Mouse (Mus musculus) G1E (cell line): ENCODE results near the gene Unc5b. TPM values are rescaled to one million over a fixed set of nuclear protein-coding genes. Genes with fewer than 3 reads are reported as not detected.

ENCODE experiments used
- ATAC-seq: 2 replicates; pipeline ENCODE4 v1.8.0; 2016; ENCODE audit warnings: mild to moderate bottlenecking; ENCODE audit not compliant: insufficient number of reproducible peaks, poor library complexity, low FRiP score, severe bottlenecking; ENCODE audit errors: extremely low read depth
- DNase-seq: peaks from one replicate; pipeline ENCODE4 v3.0.0; 2012; ENCODE audit warnings: low spot score
- H3K27me3 ChIP-seq: 2 replicates; pipeline ENCODE4 v1.6.1; 2012; ENCODE audit warnings: mild to moderate bottlenecking, low read length, inconsistent platforms; ENCODE audit not compliant: insufficient read depth
- H3K36me3 ChIP-seq: replicated peaks from 2 replicates; pipeline ENCODE3; 2012; ENCODE audit warnings: mild to moderate bottlenecking, inconsistent platforms
- H3K4me1 ChIP-seq: 2 replicates; pipeline ENCODE4 v1.6.1; 2012; ENCODE audit warnings: low read depth, low read length, inconsistent platforms, mixed read lengths; ENCODE audit not compliant: insufficient read depth
- H3K4me3 ChIP-seq: 2 replicates; pipeline ENCODE4 v1.5.1; 2012; ENCODE audit warnings: low read depth, mild to moderate bottlenecking, inconsistent platforms, low read length, moderate library complexity, mixed read lengths
- H3K9me3 ChIP-seq: replicated peaks from 2 replicates; pipeline ENCODE4 v1.6.1; 2012; ENCODE audit warnings: inconsistent platforms
- CTCF ChIP-seq: IDR thresholded peaks from 2 replicates; pipeline ENCODE4 v1.5.1; 2012; ENCODE audit warnings: low read depth, low read length, inconsistent platforms, mixed read lengths
- GATA1 ChIP-seq: IDR thresholded peaks from 2 replicates; pipeline ENCODE4 v1.6.1; 2012; ENCODE audit warnings: borderline replicate concordance, low read length, inconsistent platforms, mixed read lengths
- GATA2 ChIP-seq: IDR thresholded peaks from 2 replicates; pipeline ENCODE4 v1.6.1; 2012; ENCODE audit warnings: low read depth, low read length, inconsistent platforms, borderline replicate concordance
- POLR2AphosphoS5 ChIP-seq: IDR thresholded peaks from 2 replicates; pipeline ENCODE4 v1.6.1; 2012; ENCODE audit warnings: low read depth, low read length, inconsistent platforms; ENCODE audit not compliant: insufficient replicate concordance
- TAL1 ChIP-seq: conservative IDR thresholded peaks from 2 replicates; pipeline ENCODE4 v1.6.1; 2012; ENCODE audit warnings: low read depth, low read length, inconsistent platforms, mixed read lengths
- polyA plus RNA-seq: library from polyadenylated mRNA; stranded (reverse); fragments of >175 nt; gene quantifications from 2 replicates; pipeline ENCODE4 v1.2.3, GENCODE M21; 2012
- total RNA-seq, 2 experiments: library from RNA; stranded (forward) in 1 of 2; stranded (reverse) in 1 of 2; fragments of 200-1000 nt in 1 of 2; fragments of >200 nt in 1 of 2; fragmentation: Nextera tagmentation in 1 of 2; gene quantifications; 2 replicates each; pipeline ENCODE4 v1.2.3; 2014 to 2017

Gene Unc5b
- total and polyA plus RNA-seq, 3 experiments = under 0.01 TPM; not detected in 2

DNA sequence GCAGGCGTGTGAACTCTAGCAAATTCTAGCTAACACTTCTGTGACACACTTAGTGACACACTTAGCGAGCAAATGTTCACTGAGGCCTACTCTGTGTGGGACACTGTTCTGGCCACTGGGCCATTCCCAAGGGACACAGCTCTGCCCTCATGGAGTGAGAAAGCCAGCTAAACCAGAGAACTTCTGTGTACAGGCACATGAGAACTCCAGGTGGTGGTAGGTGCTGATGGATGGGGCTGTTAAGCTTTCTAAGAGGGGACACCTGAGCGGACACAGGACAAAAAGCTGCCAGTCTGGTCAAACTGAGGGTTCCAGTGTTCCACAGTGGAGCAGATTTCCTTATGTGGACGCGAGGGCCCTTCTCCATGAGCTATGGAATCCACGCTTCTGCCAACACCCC lies 13.5 kb downstream of the Unc5b start:
- DNase-seq = no peak
- no peaks in the 10 kb centered on the region for H3K36me3 ChIP-seq
- H3K27me3 ChIP-seq = no peaks in the 10 kb centered on the region
- no peak for ATAC-seq
- no peaks in the 10 kb centered on the region for H3K4me1 ChIP-seq
- H3K4me3 ChIP-seq = no peak overlapping the region
- H3K9me3 ChIP-seq = peaks cover 62% of the 10 kb centered on the region
- TF ChIP-seq CTCF (no peak), GATA2 (no peak), POLR2AphosphoS5 (no peak)

DNA sequence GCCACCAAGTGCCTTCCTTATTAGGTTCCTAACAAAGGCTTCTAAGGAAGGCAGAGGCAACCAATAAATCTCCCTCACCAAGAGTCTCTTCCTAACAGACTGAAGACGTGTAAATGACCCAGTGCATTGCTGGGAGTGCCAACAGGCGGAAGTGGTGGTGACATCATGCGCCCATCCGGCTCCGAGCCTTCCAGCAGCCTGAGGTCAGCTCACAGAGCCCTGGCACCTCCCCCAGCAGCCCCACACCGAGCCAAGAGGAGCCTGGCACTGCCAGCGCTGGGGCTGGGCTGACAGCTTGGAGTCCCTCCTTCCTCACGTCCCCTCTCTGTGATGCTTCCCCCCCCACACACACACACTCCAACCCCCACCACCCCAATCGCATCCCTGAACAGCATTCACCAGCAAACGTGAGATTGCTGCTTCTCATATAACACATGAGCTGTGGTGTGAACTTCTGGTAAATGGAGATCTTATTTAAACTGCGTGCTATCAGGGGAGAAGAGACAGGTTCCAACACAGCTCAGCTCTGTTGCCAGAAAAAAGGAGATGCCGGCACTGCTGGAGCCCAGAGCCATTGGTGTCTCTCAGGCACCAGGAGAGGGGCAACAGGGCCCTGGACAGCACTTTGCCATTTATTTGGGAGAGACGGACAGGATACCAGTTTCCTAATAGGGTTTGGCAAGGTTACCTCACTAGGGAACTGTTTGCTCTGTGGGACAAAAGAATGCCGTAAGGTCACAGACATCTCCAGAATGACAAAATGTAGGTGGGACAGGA lies 14.3 kb downstream of the Unc5b start:
- Histone ChIP-seq H3K4me3 (no peak overlapping the region), H3K27me3 (no peaks in the 10 kb centered on the region), H3K36me3 (no peaks in the 10 kb centered on the region), H3K4me1 (no peaks in the 10 kb centered on the region), H3K9me3 (peaks cover 57% of the 10 kb centered on the region)
- DNase-seq = no peak
- TF ChIP-seq GATA2 (no peak), CTCF (no peak), GATA1 (no peak)
- ATAC-seq = no peak

DNA sequence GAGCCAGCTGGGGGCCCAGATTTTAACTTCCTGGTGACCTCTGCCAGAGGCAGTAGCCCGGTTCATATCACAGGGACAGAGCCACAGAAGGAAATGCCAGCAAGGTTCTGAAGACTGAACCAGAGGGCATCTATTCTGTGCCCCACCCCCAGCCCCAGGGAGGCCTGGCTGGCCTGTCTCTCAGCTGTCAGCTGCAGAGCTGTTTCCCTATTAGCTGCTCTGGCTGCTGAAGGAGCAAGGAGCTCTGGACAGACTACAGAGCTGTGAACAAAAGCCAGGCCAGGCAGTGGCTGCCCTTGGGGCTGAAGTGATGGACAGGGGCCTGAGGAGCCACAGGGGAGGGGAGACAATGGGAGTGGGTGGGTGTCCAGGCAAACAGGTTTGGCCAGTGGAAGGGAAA lies 15.5 kb downstream of the Unc5b start:
- TF ChIP-seq TAL1 = no peak
- Histone ChIP-seq H3K4me1 (no peaks in the 10 kb centered on the region), H3K9me3 (peaks cover 65% of the 10 kb centered on the region), H3K27me3 (no peaks in the 10 kb centered on the region), H3K36me3 (no peaks in the 10 kb centered on the region), H3K4me3 (no peak overlapping the region)
- ATAC-seq = no peak
- no peak for DNase-seq

DNA sequence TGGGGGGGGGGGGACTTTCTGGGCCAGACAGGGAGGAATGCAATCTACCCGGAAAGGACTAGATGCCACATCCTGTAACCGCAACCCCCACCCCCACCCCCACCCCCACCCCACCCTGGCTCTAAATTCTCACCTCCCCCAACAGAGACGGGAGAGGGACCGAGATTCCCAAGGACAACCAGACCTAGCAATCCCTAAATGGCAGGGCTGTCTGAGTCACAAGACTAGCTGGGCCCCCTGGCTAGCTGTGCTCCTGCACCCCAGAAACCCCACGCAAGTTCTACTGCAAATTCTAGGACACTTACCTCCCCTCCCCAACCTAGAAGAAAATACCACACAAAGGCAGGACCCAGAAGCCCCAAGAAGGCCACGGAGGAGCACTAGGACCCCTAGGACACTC lies 16.3 kb downstream of the Unc5b start:
- Histone ChIP-seq H3K36me3 (no peaks in the 10 kb centered on the region), H3K27me3 (no peaks in the 10 kb centered on the region), H3K4me3 (no peak overlapping the region), H3K4me1 (no peaks in the 10 kb centered on the region), H3K9me3 (peaks cover 61% of the 10 kb centered on the region)
- DNase-seq (no peak), ATAC-seq (no peak)
- TF ChIP-seq GATA2 = no peak
- no peak for TF ChIP-seq POLR2AphosphoS5

DNA sequence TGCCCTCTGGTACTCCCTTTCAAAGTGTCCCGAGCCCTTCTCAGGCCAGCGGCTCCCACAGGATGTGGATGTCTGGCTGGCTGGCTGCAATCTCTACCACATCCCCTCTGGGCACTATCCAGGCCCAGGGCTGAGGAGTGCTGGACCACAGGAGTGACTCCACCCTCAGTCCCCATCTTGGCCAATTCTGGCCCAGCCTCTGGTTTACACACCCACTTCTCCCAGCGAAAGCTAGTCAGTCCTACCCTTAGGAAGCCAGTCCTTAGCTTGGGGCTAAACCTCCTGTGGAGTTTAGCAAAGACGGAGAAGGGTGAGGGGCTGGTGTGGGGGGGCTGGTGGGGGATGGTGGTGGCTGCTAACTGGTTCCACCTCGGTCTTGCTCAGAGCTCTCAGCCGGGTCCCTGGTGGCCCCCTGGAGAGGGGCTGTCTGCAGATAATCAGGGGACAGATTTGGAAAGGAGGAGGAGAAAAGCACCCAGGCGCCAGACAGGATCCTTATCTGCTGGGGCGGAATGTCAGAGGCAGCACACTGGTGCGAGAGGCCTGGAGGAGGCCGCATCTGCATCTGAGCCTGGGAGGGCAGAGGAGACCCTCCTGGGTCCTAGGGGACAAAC lies 16.8 kb downstream of the Unc5b start:
- H3K36me3 ChIP-seq = no peaks in the 10 kb centered on the region
- H3K4me1 ChIP-seq = no peaks in the 10 kb centered on the region
- no peaks in the 10 kb centered on the region for H3K27me3 ChIP-seq
- ATAC-seq (no peak), DNase-seq (no peak)
- no peak overlapping the region for H3K4me3 ChIP-seq
- TF ChIP-seq POLR2AphosphoS5 (no peak), TAL1 (no peak), CTCF (no peak), GATA1 (no peak), GATA2 (no peak)
- peaks cover 60% of the 10 kb centered on the region for H3K9me3 ChIP-seq

DNA sequence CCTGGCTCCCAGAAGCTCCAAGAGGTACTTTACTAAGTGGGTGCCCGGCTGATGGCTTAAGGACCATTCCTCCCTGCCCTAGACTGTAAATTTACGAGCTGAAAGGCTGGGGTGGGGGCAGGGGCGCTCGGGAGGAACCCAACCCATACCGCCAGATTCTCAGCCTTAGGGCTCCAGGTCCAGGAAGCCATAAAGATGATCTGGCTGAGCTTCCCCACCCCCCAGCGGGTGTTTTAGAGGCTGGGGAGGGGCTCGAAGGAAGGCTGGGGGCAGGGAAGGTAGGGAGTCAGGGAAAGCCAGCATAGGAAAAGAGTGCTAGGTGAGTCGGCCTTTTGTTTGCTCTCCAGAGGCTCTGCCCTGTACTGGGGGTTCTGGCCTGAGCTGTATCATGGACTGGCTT lies 17.8 kb downstream of the Unc5b start:
- ATAC-seq = no peak
- no peaks in the 10 kb centered on the region for H3K27me3 ChIP-seq
- no peaks in the 10 kb centered on the region for H3K4me1 ChIP-seq

More for the DNA sequence above, 17.8 kb downstream of the Unc5b start:
- Histone ChIP-seq H3K4me3 (no peak overlapping the region), H3K36me3 (no peaks in the 10 kb centered on the region), H3K9me3 (peaks cover 60% of the 10 kb centered on the region)
- TF ChIP-seq GATA2 = no peak
- no peak for TF ChIP-seq TAL1
- no peak for TF ChIP-seq GATA1
- no peak for TF ChIP-seq CTCF
- TF ChIP-seq POLR2AphosphoS5 = no peak
- no peak for DNase-seq
